Mouse (Mus musculus): ENCODE data around the gene Ppp4r4.

DNA sequence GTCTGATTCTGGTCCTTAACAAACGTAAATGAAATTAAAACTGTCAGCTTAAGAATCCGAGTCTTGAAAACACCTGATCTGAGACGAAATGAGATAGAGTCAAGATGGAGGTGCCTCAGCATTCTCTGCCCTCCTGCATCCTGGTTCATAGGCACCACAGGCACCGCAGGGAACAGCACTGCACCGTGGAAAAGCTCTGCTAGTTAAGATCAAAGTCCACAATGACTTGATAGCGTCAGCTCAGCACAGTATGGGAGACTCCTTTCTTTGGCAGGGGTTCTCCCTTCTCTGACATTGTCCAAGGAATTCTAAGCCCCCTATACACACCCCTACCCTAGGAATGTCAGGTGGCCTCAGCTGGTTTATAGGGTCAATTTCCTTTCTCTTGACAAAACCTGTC, 37.6 kb downstream of the Ppp4r4 start:
- TF ChIP-seq CTCF (IDR thresholded peaks at IDR 0.05; ENCODE audit: borderline replicate concordance, insufficient read depth, low read length) = no peak
- no peak for TF ChIP-seq POLR2A (IDR thresholded peaks at IDR 0.05; ENCODE audit: low read depth, low read length)
